Mouse (Mus musculus): ENCODE results near the gene Cfap298.

Cfap298 gene

DNA sequence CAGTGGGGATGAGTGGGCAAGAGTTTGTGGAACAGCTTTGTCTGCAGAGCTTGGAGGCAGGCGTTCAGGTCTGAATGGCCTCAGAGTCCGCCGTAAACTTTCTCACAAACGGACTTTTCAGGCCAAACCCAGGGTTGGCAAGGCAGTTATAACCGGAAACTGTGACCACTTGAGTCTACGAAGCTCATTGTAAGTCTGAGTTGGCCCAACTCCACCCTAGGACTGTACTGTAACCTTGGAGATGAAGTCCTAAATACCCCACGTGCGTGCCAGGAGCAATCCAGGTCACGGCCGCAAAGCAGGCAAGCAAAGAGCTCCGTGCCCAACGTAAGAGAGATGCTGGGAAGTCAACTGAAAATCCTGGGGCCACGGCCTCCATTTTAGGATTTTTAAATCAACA lies 23.1 kb downstream of the Cfap298 start:
- DNase-seq (ENCODE audit: low spot score), result no peak

DNA sequence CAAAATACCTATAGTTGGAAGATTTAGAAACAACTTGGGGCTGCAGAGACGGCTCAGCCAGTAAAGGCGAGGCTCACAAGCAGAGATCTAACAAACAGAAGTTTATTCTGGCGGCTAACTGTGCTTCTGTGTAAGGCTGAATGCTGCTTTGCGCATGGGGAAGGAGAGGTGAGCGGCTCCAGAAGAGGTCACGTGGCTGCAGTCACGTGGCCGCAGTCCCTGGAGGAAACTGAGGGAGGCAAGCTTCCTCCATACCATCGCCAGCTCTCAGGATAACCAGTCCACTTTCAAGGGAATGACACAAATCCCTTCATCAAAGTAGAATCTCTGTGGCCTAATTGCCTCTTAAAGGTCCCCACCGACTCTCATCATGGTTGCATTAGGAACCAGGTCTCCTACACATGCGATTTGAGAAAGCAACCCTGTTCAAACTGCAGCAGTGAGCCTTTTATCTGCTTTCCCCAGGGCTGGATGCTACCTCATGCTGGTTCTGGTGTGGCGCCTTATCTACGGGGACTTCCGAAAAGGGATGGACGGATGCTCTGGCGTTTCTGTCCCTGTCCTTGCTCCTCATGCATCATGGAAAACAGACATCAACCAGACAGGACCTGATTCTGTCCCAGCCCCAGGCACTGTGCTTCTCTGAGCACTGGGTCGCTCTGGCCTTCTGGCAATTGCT lies 23.9 kb downstream of the Cfap298 start:
- no peak for DNase-seq (ENCODE audit: low spot score)

DNA sequence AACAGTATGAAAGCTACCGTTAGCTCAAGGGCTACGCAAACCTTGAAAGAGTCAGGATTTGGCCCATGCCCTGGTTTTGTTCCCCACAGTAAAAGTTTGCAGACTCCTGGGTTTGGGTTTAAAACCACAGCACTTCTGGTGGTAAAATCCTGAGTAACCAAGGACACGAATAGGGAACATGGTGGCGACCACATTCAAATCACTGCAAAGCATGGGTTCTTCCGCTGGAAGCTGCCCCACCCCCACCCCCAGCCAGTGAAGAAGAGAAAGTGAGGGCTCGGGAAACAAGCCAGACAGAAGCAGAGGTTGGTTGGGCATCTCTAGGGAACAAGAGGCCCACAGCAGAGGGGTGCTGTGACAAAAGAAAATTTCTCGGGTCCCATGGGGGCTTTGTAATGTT lies 27.7 kb downstream of the Cfap298 start:
- no peak for DNase-seq (ENCODE audit: low spot score)

DNA sequence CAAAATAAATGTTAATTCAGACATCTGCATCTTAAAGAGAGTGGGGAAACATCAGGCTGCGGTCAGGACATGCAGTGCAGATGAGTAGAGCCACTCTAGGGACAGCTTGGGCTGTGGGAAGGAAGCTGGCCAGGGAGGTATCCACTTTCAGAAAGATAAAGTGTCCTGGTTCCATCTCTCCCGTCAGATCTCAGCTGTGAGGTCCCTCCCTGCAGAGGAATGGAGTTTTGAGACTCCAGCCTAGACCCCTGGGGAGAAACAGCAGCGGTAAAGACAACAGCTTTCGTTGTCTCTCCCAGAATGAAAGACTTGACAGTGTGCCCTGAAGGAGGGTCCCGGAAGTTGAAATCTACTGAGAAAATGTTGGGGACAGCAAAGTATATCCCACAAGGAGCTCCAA lies 31.6 kb downstream of the Cfap298 start:
- no peak for DNase-seq (ENCODE audit: low spot score)

DNA sequence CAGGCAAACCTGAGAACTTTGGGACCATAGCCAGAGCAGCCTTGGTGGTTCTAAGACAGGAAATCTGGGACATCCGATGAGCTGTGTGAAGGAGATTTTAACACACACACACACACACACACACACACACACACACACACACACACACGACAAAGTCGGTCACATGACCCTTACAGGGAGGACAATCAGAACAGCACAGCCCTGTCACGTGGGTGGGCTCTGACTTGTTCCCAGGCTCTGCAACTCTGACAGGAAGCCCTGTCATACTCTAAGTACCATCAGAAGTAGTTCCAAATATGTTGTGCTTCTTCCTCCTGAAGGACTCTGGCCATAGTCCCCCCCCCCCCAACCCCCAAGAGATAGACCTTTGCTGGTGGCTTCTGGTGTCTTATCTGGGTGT lies 33.5 kb downstream of the Cfap298 start:
- no peak for DNase-seq (ENCODE audit: low spot score)

- DNase-seq (ENCODE audit: low spot score), result no peak
Observed at GRCm38 (mm10) chr16:90899498-90899897, 35.4 kb downstream of the Cfap298 start.

DNA sequence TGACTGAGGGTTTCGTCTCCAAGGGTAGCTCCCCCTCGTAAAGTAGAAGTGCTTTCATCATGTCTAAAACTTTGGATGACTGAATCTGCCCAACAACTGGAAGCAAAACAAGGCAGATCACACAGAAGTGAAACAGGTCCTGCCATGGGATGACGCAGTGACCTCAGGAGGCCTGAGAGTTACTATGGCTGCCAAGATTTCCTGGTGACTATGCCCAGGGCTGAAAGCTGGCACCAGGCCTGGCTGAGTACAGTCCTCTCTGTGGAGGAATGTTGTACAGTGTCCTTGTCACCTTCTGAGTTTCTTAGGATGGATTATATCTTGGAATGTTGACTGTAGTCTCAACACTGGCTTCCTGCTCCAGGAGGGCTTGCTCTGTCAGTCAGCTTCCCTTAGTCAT lies 37.3 kb downstream of the Cfap298 start:
- no peak for DNase-seq (ENCODE audit: low spot score)

DNA sequence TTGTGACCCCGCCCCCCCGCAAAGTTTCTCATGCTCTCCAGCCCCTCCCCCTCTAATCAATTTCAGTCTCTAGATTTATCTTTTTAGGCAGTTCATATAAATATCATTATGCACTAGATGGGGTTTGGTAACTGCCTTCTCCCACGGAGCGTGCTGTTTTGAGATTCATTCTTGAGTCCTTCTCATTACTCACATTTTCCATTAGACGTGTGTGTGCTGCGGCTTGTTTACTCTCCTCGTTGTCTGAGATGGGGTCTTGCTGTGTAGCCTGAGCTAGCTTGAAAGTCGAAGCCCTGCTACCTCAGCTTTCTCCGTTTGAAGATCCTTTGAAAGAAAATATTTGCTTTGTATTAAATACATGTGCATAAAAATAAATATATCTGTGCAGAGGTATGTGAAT lies 41.1 kb downstream of the Cfap298 start:
- no peak for DNase-seq (ENCODE audit: low spot score)

GRCm38 (mm10) chr16:90893019-90893418 lies 41.9 kb downstream of the Cfap298 start:
- no peak for DNase-seq (ENCODE audit: low spot score)

GRCm38 (mm10) chr16:90892081-90892480 lies 42.8 kb downstream of the Cfap298 start:
- DNase-seq (ENCODE audit: low spot score), result no peak

GRCm38 (mm10) chr16:90891601-90892000 lies 43.3 kb downstream of the Cfap298 start:
- peak; percentile 39 for DNase-seq (ENCODE audit: low spot score)

- DNase-seq (ENCODE audit: low spot score), result no peak
Observed at GRCm38 (mm10) chr16:90890683-90891082, 44.2 kb downstream of the Cfap298 start.

- no peak for DNase-seq (ENCODE audit: low spot score)
Observed at GRCm38 (mm10) chr16:90885781-90886565, 48.9 kb downstream of the Cfap298 start.

DNA sequence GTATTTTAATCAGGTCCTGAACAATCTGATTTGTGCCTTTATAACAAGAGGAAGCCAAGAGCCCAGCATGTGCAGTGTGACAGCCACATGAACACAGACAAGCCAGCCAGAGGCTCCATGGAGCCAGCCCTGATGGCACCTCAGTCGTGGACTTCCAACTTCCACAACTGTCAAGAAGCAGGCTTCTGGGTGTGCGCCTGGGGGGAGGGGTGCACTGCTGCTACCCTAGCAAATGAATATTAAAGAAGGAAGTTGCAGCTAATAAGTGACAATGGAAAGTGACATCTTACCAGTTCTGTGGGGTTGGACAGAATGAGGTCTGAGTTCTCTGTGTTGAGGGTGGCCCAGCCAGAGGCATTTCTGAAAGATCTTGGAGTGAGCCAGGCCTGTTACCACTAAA lies 49.6 kb downstream of the Cfap298 start:
- no peak for DNase-seq (ENCODE audit: low spot score)

GRCm38 (mm10) chr16:90882501-90882977 lies 52.4 kb downstream of the Cfap298 start:
- DNase-seq (ENCODE audit: low spot score), result no peak

DNA sequence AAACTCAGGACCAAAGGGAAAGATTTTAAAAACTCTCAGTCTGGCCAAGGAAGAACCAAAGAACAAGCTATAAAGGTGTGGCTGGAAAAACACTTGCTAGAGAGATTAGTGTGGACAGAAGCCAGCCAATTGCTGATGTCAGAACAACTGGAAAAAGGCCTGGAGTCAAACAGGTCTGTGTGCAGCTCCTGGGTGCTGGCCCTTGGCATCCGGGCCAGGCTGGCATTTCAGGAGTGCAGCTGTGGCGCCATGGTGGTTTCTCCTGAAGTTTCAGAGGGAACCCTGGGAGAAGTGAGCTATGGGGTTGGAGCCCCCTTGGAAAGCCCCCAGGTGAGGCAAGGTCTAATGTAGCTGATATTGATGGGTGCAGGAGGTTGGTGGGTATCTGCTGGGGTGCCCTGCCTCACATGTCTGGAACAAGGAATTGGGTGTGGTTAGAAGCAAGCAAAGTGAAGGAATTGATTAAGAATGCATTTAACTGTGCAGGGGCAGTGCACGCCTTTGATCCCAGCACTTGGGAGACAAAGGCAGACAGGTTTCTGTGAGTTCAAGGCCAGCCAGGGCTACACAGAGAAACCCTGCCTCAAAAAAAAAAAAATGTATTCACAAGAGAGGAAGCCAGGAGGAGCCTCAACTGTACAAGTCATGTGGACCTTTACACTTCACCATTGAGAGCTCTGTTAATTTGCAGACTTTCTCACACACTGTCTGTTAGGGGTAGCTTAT lies 56.6 kb downstream of the Cfap298 start:
- no peak for DNase-seq (ENCODE audit: low spot score)
